Mouse (Mus musculus) ES-Bruce4 (cell line): Measurements from ENCODE around the gene Narf. TPM values are rescaled to one million over a fixed set of nuclear protein-coding genes. Genes with fewer than 3 reads are reported as not detected.
A peak's percentile ranks its signal among the peaks of the same experiment; 100 is the strongest.

Source experiments
- H3K27ac ChIP-seq: 2 replicates; pipeline ENCODE4 v1.5.1; 2012; ENCODE audit warnings: low read length, inconsistent platforms; ENCODE audit not compliant: insufficient read depth
- H3K27me3 ChIP-seq: 2 replicates; pipeline ENCODE4 v1.6.1; 2012; ENCODE audit warnings: mild to moderate bottlenecking, low read length, inconsistent platforms; ENCODE audit not compliant: control insufficient read depth, poor library complexity, insufficient read depth, severe bottlenecking
- H3K36me3 ChIP-seq: 2 replicates; pipeline ENCODE4 v1.6.1; 2012; ENCODE audit warnings: inconsistent platforms, mild to moderate bottlenecking, low read length, moderate library complexity; ENCODE audit not compliant: control insufficient read depth, poor library complexity, insufficient read depth, severe bottlenecking
- H3K4me1 ChIP-seq: one replicate; pipeline ENCODE4 v1.8.1; 2011; ENCODE audit warnings: low read length; ENCODE audit not compliant: control insufficient read depth, insufficient read depth
- H3K4me3 ChIP-seq: 2 replicates; pipeline ENCODE4 v1.5.1; 2011; ENCODE audit warnings: low read depth, mild to moderate bottlenecking, low read length
- H3K9ac ChIP-seq: 2 replicates; pipeline ENCODE4 v1.6.1; 2012; ENCODE audit warnings: low read depth, mild to moderate bottlenecking, inconsistent platforms; ENCODE audit not compliant: poor library complexity, severe bottlenecking
- H3K9me3 ChIP-seq: replicated peaks from 2 replicates; pipeline ENCODE4 v1.6.1; 2012; ENCODE audit warnings: mild to moderate bottlenecking, low read length, inconsistent platforms; ENCODE audit not compliant: control insufficient read depth, poor library complexity, insufficient read depth, severe bottlenecking
- CTCF ChIP-seq: IDR thresholded peaks from one replicate; pipeline ENCODE4 v1.8.1; 2011; ENCODE audit warnings: low read depth, low read length
- EP300 ChIP-seq: IDR thresholded peaks from 2 replicates; pipeline ENCODE4 v1.6.1; 2011; ENCODE audit warnings: low read depth, low read length; ENCODE audit not compliant: insufficient read depth
- POLR2A ChIP-seq: IDR thresholded peaks from one replicate; pipeline ENCODE4 v1.8.1; 2011; ENCODE audit warnings: low read length; ENCODE audit not compliant: insufficient read depth
- polyA plus RNA-seq: library from polyadenylated mRNA; stranded (reverse); fragments of >200 nt; gene quantifications from 2 replicates; pipeline ENCODE4 v1.2.4, GENCODE M21; 2011; ENCODE audit warnings: low read depth; ENCODE audit not compliant: missing spikeins, insufficient read depth, insufficient read length

Gene Narf
- polyA plus RNA-seq, 1 experiment, result 20.3 TPM

- no peak overlapping the region for H3K4me3 ChIP-seq
- no peak overlapping the region for H3K27ac ChIP-seq
- peaks cover 2% of the 10 kb centered on the region for H3K4me1 ChIP-seq
- H3K9me3 ChIP-seq, result no peaks in the 10 kb centered on the region
- H3K36me3 ChIP-seq, result no peaks in the 10 kb centered on the region
- H3K9ac ChIP-seq, result no peak overlapping the region
- H3K27me3 ChIP-seq, result no peaks in the 10 kb centered on the region
- TF ChIP-seq CTCF (no peak), EP300 (no peak), POLR2A (no peak)
Measured at GRCm38 (mm10) chr11:121231628-121232291, 5.3 kb upstream of the Narf start.

GRCm38 (mm10) chr11:121232706-121233105, 4.3 kb upstream of the Narf start:
- TF ChIP-seq EP300 (no peak), POLR2A (no peak), CTCF (no peak)
- no peaks in the 10 kb centered on the region for H3K9me3 ChIP-seq
- H3K27ac ChIP-seq, result no peak overlapping the region
- H3K36me3 ChIP-seq, result no peaks in the 10 kb centered on the region
- H3K4me3 ChIP-seq, result no peak overlapping the region
- no peak overlapping the region for H3K9ac ChIP-seq
- H3K27me3 ChIP-seq, result no peaks in the 10 kb centered on the region
- peaks cover 2% of the 10 kb centered on the region for H3K4me1 ChIP-seq

- Histone ChIP-seq H3K9ac (peak overlapping the region; percentile 37), H3K4me3 (no peak overlapping the region), H3K4me1 (no peaks in the 10 kb centered on the region), H3K36me3 (no peaks in the 10 kb centered on the region), H3K9me3 (no peaks in the 10 kb centered on the region), H3K27ac (no peak overlapping the region), H3K27me3 (no peaks in the 10 kb centered on the region)
- no peak for TF ChIP-seq POLR2A
- TF ChIP-seq CTCF, result peak; percentile 80
Measured at GRCm38 (mm10) chr11:121235475-121236238, 1.4 kb upstream of the Narf start.

GRCm38 (mm10) chr11:121237345-121238128, 484 bp downstream of the Narf start:
- Histone ChIP-seq H3K4me3 (peak overlapping the region; percentile 83), H3K36me3 (no peaks in the 10 kb centered on the region), H3K27me3 (no peaks in the 10 kb centered on the region), H3K4me1 (no peaks in the 10 kb centered on the region), H3K27ac (no peak overlapping the region), H3K9me3 (no peaks in the 10 kb centered on the region), H3K9ac (peak overlapping the region; percentile 24)
- peak; percentile 37 for TF ChIP-seq CTCF
- TF ChIP-seq EP300, result no peak

- Histone ChIP-seq H3K4me1 (no peaks in the 10 kb centered on the region), H3K9me3 (no peaks in the 10 kb centered on the region), H3K4me3 (no peak overlapping the region), H3K36me3 (no peaks in the 10 kb centered on the region), H3K27me3 (no peaks in the 10 kb centered on the region), H3K27ac (no peak overlapping the region), H3K9ac (no peak overlapping the region)
- TF ChIP-seq CTCF, result no peak
- TF ChIP-seq POLR2A, result no peak
- TF ChIP-seq EP300, result no peak
Measured at GRCm38 (mm10) chr11:121239669-121240068, 2.6 kb downstream of the Narf start.
